Mouse (Mus musculus) bone marrow, adult 2 months (tissue): ENCODE data around the gene Irs3. TPM values are rescaled to one million over a fixed set of nuclear protein-coding genes. Genes with fewer than 3 reads are reported as not detected.
A peak's percentile ranks its signal among the peaks of the same experiment; 100 is the strongest.

Experiments
- H3K27ac ChIP-seq: fragments of 200-500 bp; 2 replicates; pipeline ENCODE4 v1.5.1; 2012; ENCODE audit warnings: low read depth, mild to moderate bottlenecking, control low read depth, inconsistent platforms, low read length; ENCODE audit not compliant: control insufficient read depth, poor library complexity, insufficient read depth
- H3K4me1 ChIP-seq: fragments of 200-500 bp; 2 replicates; pipeline ENCODE4 v1.6.1; 2011; ENCODE audit warnings: low read length; ENCODE audit not compliant: control insufficient read depth, insufficient read depth
- H3K4me3 ChIP-seq: fragments of 200-500 bp; replicated peaks from 2 replicates; pipeline ENCODE3; 2011; ENCODE audit warnings: mild to moderate bottlenecking, low read depth, low read length, control low read depth; ENCODE audit not compliant: control insufficient read depth
- CTCF ChIP-seq: fragments of 200-500 bp; IDR thresholded peaks from 2 replicates; pipeline ENCODE4 v1.5.1; 2011; ENCODE audit warnings: low read length, control low read depth; ENCODE audit not compliant: control insufficient read depth, insufficient read depth
- POLR2A ChIP-seq: fragments of 200-500 bp; IDR thresholded peaks from 2 replicates; pipeline ENCODE4 v1.6.1; 2011; ENCODE audit warnings: low read depth, mild to moderate bottlenecking, control low read depth, low read length, borderline replicate concordance; ENCODE audit not compliant: control insufficient read depth
- WGBS: fragments of 180-500 bp; shearing (Covaris S2); methylation state at CpG from one replicate; pipeline ENCODE4 v1.1.7; 2018; 5-methylcytosine and 5-hydroxymethylcytosine counted together
- polyA plus RNA-seq: library from polyadenylated mRNA; stranded (reverse); fragments of >200 nt; gene quantifications from 2 replicates; pipeline ENCODE4 v1.2.4, GENCODE M21; 2011; ENCODE audit warnings: low replicate concordance; ENCODE audit not compliant: missing spikeins, insufficient read depth, insufficient read length

Irs3 gene
- polyA plus RNA-seq, 1 experiment: not detected

GRCm38 (mm10) chr5:137683388-137684293, 38.1 kb upstream of the Irs3 start:
- H3K4me1 ChIP-seq: peaks cover 7% of the 10 kb centered on the region
- H3K4me3 ChIP-seq: peak overlapping the region; percentile 79
- H3K27ac ChIP-seq: peak overlapping the region; percentile 65
- 4% methylated on average over 28 of the region's 28 CpGs for WGBS
- TF ChIP-seq POLR2A (no peak), CTCF (no peak)

DNA sequence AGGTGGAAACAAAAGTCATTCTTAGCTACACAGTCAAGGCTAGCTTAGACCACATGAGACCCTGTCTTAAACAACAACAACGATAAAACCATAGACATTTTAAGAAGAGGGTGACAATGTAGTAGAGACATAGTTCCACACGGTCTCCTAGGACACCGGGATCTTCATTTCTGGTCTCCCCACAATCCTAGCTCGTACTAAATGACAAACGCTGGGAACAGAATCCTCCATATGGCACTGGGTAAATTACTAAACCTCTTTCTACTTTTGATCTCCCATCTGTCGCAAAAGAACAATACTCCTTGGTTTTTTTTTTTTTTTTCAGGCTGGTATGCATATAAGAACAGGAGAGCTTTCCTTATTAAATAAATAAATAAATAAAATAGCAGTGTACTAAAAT, 37.0 kb upstream of the Irs3 start:
- H3K4me3 ChIP-seq: peak overlapping the region; percentile 12
- TF ChIP-seq CTCF (no peak), POLR2A (no peak)
- 94% methylated on average over 6 of the region's 6 CpGs for WGBS
- peaks cover 7% of the 10 kb centered on the region for H3K4me1 ChIP-seq
- H3K27ac ChIP-seq: no peak overlapping the region

GRCm38 (mm10) chr5:137679726-137680125, 34.2 kb upstream of the Irs3 start:
- Histone ChIP-seq H3K4me3 (no peak overlapping the region), H3K4me1 (no peaks in the 10 kb centered on the region; the same call in 1 of the 2 replicates), H3K27ac (no peak overlapping the region)
- WGBS: 87% methylated on average over 4 of the region's 4 CpGs
- TF ChIP-seq CTCF (no peak), POLR2A (no peak)

DNA sequence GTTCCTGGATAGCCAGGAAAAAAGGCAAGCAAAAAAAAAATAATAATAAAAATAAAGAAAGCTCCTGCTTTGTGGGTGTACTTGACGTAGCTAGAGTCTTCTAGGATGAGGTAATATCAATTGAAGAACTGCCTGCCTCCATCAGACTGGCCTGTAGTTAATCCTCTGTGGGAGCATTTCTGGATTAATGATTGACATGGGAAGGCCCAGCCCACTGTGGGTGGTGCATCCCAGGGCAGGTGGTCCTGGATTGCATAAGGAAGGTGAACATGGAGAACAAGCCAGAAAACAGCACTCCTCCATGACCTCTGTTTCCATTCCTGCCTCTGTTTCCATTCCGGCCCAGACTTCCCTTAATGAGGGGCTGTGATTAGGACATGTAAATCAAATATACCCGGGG, 33.2 kb upstream of the Irs3 start:
- no peaks in the 10 kb centered on the region; the same call in 1 of the 2 replicates for H3K4me1 ChIP-seq
- 88% methylated on average over 3 of the region's 3 CpGs for WGBS
- TF ChIP-seq POLR2A: no peak
- no peak for TF ChIP-seq CTCF
- no peak overlapping the region for H3K4me3 ChIP-seq
- H3K27ac ChIP-seq: no peak overlapping the region

GRCm38 (mm10) chr5:137677859-137678258, 32.3 kb upstream of the Irs3 start:
- Histone ChIP-seq H3K27ac (no peak overlapping the region), H3K4me1 (no peaks in the 10 kb centered on the region), H3K4me3 (no peak overlapping the region)
- TF ChIP-seq POLR2A (no peak), CTCF (no peak)
- WGBS: 91% methylated on average over 8 of the region's 8 CpGs

- no peak overlapping the region for H3K4me3 ChIP-seq
- H3K4me1 ChIP-seq: no peaks in the 10 kb centered on the region; the same call in 1 of the 2 replicates
- TF ChIP-seq POLR2A: no peak
- no peak for TF ChIP-seq CTCF
- WGBS: 94% methylated on average over 8 of the region's 8 CpGs
- no peak overlapping the region for H3K27ac ChIP-seq
These were observed 29.3 kb upstream of the Irs3 start for GRCm38 (mm10) chr5:137674786-137675185.

DNA sequence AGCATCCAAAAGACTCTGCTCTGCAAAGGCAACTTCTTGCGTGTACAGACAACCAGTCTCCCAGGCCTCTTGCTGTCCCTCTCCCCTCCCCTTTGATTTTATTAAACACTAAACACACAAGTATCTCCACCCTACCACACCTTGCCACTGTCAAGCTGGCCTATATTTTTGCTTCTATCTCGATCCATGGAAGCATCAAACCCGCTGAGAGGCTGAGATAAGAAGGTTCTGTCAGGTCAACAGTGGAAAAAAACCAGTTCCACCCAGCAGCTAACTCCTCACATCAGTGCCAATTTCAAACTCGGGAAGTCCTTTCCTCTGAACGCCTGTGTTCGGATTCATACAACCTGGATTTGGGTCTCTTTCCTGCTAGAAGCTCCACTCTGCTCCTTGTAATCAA, 27.5 kb upstream of the Irs3 start:
- TF ChIP-seq CTCF: no peak
- no peak for TF ChIP-seq POLR2A
- Histone ChIP-seq H3K4me3 (no peak overlapping the region), H3K27ac (peak overlapping the region; percentile 68), H3K4me1 (peaks cover 2% of the 10 kb centered on the region; the same call in 1 of the 2 replicates)
- WGBS: 66% methylated on average over 6 of the region's 6 CpGs

- no peak overlapping the region for H3K4me3 ChIP-seq
- TF ChIP-seq CTCF (no peak), POLR2A (no peak)
- H3K27ac ChIP-seq: peak overlapping the region; percentile 12; the same call in 1 of the 2 replicates
- WGBS: 84% methylated on average over 5 of the region's 5 CpGs
- H3K4me1 ChIP-seq: peaks cover 2% of the 10 kb centered on the region; the same call in 1 of the 2 replicates
These were observed 26.8 kb upstream of the Irs3 start for GRCm38 (mm10) chr5:137672361-137672760.
